Mouse (Mus musculus): ENCODE results near the gene Rrp12. TPM values are rescaled to one million over a fixed set of nuclear protein-coding genes. Genes with fewer than 3 reads are reported as not detected.

Rrp12 gene
- polyA plus RNA-seq, 1 experiment from 2014 or later = 16.9 TPM

DNA sequence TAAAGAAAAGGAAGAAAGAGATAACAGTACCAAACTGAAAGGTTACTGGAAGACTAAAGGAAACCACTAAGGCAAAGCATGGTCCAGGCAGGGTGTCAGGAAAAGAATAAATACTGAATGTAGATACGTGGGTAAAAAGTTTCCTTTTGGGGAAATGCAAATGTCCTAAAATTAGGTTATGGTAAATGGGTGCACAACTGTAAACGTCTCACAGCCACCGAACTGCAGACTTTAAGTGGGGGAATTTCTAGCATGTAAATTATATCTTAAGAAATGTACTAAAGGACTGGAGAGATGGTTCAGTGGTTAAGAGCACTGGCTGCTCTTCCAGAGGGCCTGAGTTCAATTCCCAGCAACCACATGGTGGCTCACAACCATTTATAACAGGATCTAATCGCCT, 77.2 kb downstream of the Rrp12 start:
- Histone ChIP-seq H3K36me3 (ENCODE audit: insufficient read depth, low read length) (no peaks in the 10 kb centered on the region), H3K4me3 (ENCODE audit: low read length) (no peak overlapping the region), H3K27ac (ENCODE audit: low read length) (no peak overlapping the region), H3K4me1 (ENCODE audit: insufficient read depth, low read length) (peaks cover 7% of the 10 kb centered on the region; the same call in 1 of the 2 replicates), H3K9ac (replicated peaks; ENCODE audit: low read length) (no peak overlapping the region), H3K9me3 (ENCODE audit: low read length) (0 out of 2 replicates have a peak, but pooled peaks cover 1% of the 10 kb centered on the region), H3K4me2 (replicated peaks; ENCODE audit: low read depth, low read length) (no peak overlapping the region), H3K27me3 (ENCODE audit: insufficient read depth, low read length) (no peaks in the 10 kb centered on the region)
- WGBS = 85% methylated on average over 4 of the region's 4 CpGs
- ATAC-seq (ENCODE audit: low FRiP score, low TSS enrichment) = no peak

- H3K4me1 ChIP-seq (ENCODE audit: insufficient read depth, low read length) = peaks cover 7% of the 10 kb centered on the region; the same call in 1 of the 2 replicates
- ATAC-seq (ENCODE audit: low FRiP score, low TSS enrichment) = peak; percentile 74; the same call in 1 of the 2 replicates
- H3K9ac ChIP-seq (replicated peaks; ENCODE audit: low read length) = no peak overlapping the region
- no peak overlapping the region for H3K4me3 ChIP-seq (ENCODE audit: low read length)
- no peaks in the 10 kb centered on the region for H3K36me3 ChIP-seq (ENCODE audit: insufficient read depth, low read length)
- H3K27ac ChIP-seq (ENCODE audit: low read length) = no peak overlapping the region
- H3K27me3 ChIP-seq (ENCODE audit: insufficient read depth, low read length) = no peaks in the 10 kb centered on the region
- WGBS = 51% methylated on average over 10 of the region's 10 CpGs
- H3K9me3 ChIP-seq (ENCODE audit: low read length) = 0 out of 2 replicates have a peak, but pooled peaks cover 2% of the 10 kb centered on the region
- no peak overlapping the region for H3K4me2 ChIP-seq (replicated peaks; ENCODE audit: low read depth, low read length)
Measured at GRCm38 (mm10) chr19:41817325-41817724, 78.6 kb downstream of the Rrp12 start.

- Histone ChIP-seq H3K27me3 (ENCODE audit: insufficient read depth, low read length) (no peaks in the 10 kb centered on the region), H3K9me3 (ENCODE audit: low read length) (0 out of 2 replicates have a peak, but pooled peaks cover 2% of the 10 kb centered on the region), H3K4me3 (ENCODE audit: low read length) (no peak overlapping the region), H3K27ac (ENCODE audit: low read length) (no peak overlapping the region), H3K9ac (replicated peaks; ENCODE audit: low read length) (no peak overlapping the region), H3K4me1 (ENCODE audit: insufficient read depth, low read length) (peaks cover 7% of the 10 kb centered on the region; the same call in 1 of the 2 replicates), H3K4me2 (replicated peaks; ENCODE audit: low read depth, low read length) (no peak overlapping the region), H3K36me3 (ENCODE audit: insufficient read depth, low read length) (no peaks in the 10 kb centered on the region)
- no peak for ATAC-seq (ENCODE audit: low FRiP score, low TSS enrichment)
- 54% methylated on average over 5 of the region's 5 CpGs for WGBS
Measured at GRCm38 (mm10) chr19:41816915-41817314, 79.1 kb downstream of the Rrp12 start.

DNA sequence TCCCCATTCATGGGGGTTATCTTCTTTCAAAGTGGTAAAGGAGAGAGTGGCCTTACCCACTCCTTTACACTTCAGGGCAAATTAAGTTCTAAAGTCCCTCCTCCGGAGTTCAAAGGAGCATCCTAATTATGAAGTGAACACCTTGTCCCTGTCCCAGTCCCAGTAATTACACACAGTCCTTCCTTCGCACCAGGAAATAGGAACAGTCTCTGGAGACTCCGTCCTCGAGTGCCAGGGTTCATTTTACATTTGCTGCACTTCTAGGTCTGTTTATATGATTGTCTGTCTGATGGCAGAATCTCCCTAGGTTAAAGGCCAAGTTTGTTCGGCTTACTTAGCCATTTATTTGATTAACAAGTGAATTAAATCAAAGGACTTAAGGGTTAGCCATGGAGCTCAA, 79.6 kb downstream of the Rrp12 start:
- Histone ChIP-seq H3K4me1 (ENCODE audit: insufficient read depth, low read length) (peaks cover 7% of the 10 kb centered on the region; the same call in 1 of the 2 replicates), H3K4me3 (ENCODE audit: low read length) (no peak overlapping the region), H3K27ac (ENCODE audit: low read length) (no peak overlapping the region), H3K27me3 (ENCODE audit: insufficient read depth, low read length) (no peaks in the 10 kb centered on the region), H3K9me3 (ENCODE audit: low read length) (0 out of 2 replicates have a peak, but pooled peaks cover 2% of the 10 kb centered on the region), H3K4me2 (replicated peaks; ENCODE audit: low read depth, low read length) (no peak overlapping the region), H3K36me3 (ENCODE audit: insufficient read depth, low read length) (no peaks in the 10 kb centered on the region), H3K9ac (replicated peaks; ENCODE audit: low read length) (no peak overlapping the region)
- no peak for ATAC-seq (ENCODE audit: low FRiP score, low TSS enrichment)
- WGBS = 42% methylated on average over 5 of the region's 5 CpGs

GRCm38 (mm10) chr19:41813374-41813773, 82.6 kb downstream of the Rrp12 start:
- Histone ChIP-seq H3K36me3 (ENCODE audit: insufficient read depth, low read length) (no peaks in the 10 kb centered on the region), H3K9ac (replicated peaks; ENCODE audit: low read length) (no peak overlapping the region), H3K4me1 (ENCODE audit: insufficient read depth, low read length) (peaks cover 7% of the 10 kb centered on the region; the same call in 1 of the 2 replicates), H3K27me3 (ENCODE audit: insufficient read depth, low read length) (no peaks in the 10 kb centered on the region), H3K4me2 (replicated peaks; ENCODE audit: low read depth, low read length) (no peak overlapping the region), H3K4me3 (ENCODE audit: low read length) (no peak overlapping the region), H3K27ac (ENCODE audit: low read length) (no peak overlapping the region), H3K9me3 (ENCODE audit: low read length) (0 out of 2 replicates have a peak, but pooled peaks cover 2% of the 10 kb centered on the region)
- 90% methylated on average over 4 of the region's 4 CpGs for WGBS
- ATAC-seq (ENCODE audit: low FRiP score, low TSS enrichment) = no peak

Other genes with a start within 250 kb of the Rrp12 start
- 6.2 and 6.4 TPM in 2 replicates for gene Slit1, start 152.5 kb downstream of the Rrp12 start, polyA plus RNA-seq (2015; fragmentation: Nextera tagmentation; extraction: Ambion mirVana)
- 28.0 and 31.1 TPM in 2 replicates for gene Arhgap19, start 94.1 kb downstream of the Rrp12 start, polyA plus RNA-seq (2015; fragmentation: Nextera tagmentation; extraction: Ambion mirVana)
- 6.2 and 6.5 TPM in 2 replicates for gene Frat1, start 66.2 kb downstream of the Rrp12 start, polyA plus RNA-seq (2015; fragmentation: Nextera tagmentation; extraction: Ambion mirVana)
- gene Frat2, start 48.0 kb downstream of the Rrp12 start, polyA plus RNA-seq (2015; fragmentation: Nextera tagmentation; extraction: Ambion mirVana) = 3.7 and 4.7 TPM in 2 replicates
- 823 and 859 TPM in 2 replicates for gene Pgam1, start 15.8 kb upstream of the Rrp12 start, polyA plus RNA-seq (2015; fragmentation: Nextera tagmentation; extraction: Ambion mirVana)
- gene Exosc1, start 37.2 kb upstream of the Rrp12 start, polyA plus RNA-seq (2015; fragmentation: Nextera tagmentation; extraction: Ambion mirVana) = 74.0 and 78.8 TPM in 2 replicates
- 89.1 and 94.4 TPM in 2 replicates for gene Zdhhc16, start 37.3 kb upstream of the Rrp12 start, polyA plus RNA-seq (2015; fragmentation: Nextera tagmentation; extraction: Ambion mirVana)
- 41.1 and 45.6 TPM in 2 replicates for gene Mms19, start 85.0 kb upstream of the Rrp12 start, polyA plus RNA-seq (2015; fragmentation: Nextera tagmentation; extraction: Ambion mirVana)
- gene Ubtd1, start 85.6 kb upstream of the Rrp12 start, polyA plus RNA-seq (2015; fragmentation: Nextera tagmentation; extraction: Ambion mirVana) = 35.9 and 37.8 TPM in 2 replicates
- gene Ankrd2, start 139.8 kb upstream of the Rrp12 start, polyA plus RNA-seq (2015; fragmentation: Nextera tagmentation; extraction: Ambion mirVana) = not detected in 2 replicates
- 30.4 and 35.0 TPM in 2 replicates for gene Hoga1, start 149.4 kb upstream of the Rrp12 start, polyA plus RNA-seq (2015; fragmentation: Nextera tagmentation; extraction: Ambion mirVana)
- 0.60 and 0.71 TPM in 2 replicates for gene 4933411K16Rik, start 156.1 kb upstream of the Rrp12 start, polyA plus RNA-seq (2015; fragmentation: Nextera tagmentation; extraction: Ambion mirVana)
- gene Morn4, start 190.2 kb upstream of the Rrp12 start, polyA plus RNA-seq (2015; fragmentation: Nextera tagmentation; extraction: Ambion mirVana) = 32.7 and 35.2 TPM in 2 replicates
- 9.1 and 15.3 TPM in 2 replicates for gene Pi4k2a, start 194.3 kb upstream of the Rrp12 start, polyA plus RNA-seq (2015; fragmentation: Nextera tagmentation; extraction: Ambion mirVana)
- gene Avpi1, start 232.9 kb upstream of the Rrp12 start, polyA plus RNA-seq (2015; fragmentation: Nextera tagmentation; extraction: Ambion mirVana) = 24.9 and 30.7 TPM in 2 replicates

Measured in kidney, embryonic 16.5 days (tissue).